Mouse (Mus musculus) cerebellum, adult 9-11 months (tissue): ENCODE measurements around the gene Ntrk1.

Experiments used
- DNase-seq: peaks from one replicate; pipeline ENCODE4 v3.0.0; 2022

Gene Ntrk1

GRCm38 (mm10) chr3:87749036-87749435 lies 45.9 kb downstream of the Ntrk1 start:
- DNase-seq = no peak

- DNase-seq = no peak
Observed at GRCm38 (mm10) chr3:87748431-87748830, 46.5 kb downstream of the Ntrk1 start, which contains the start of gene Lrrc71. Gene Lrrc71, minus strand, starts transcription at chr3:87748625.

GRCm38 (mm10) chr3:87745036-87745659 lies 49.8 kb downstream of the Ntrk1 start:
- no peak for DNase-seq

GRCm38 (mm10) chr3:87743927-87744326 lies 51.0 kb downstream of the Ntrk1 start:
- no peak for DNase-seq

GRCm38 (mm10) chr3:87742735-87743134 lies 52.2 kb downstream of the Ntrk1 start:
- no peak for DNase-seq

- DNase-seq = no peak
Observed at GRCm38 (mm10) chr3:87742013-87742412, 52.9 kb downstream of the Ntrk1 start.

- no peak for DNase-seq
Observed at GRCm38 (mm10) chr3:87738906-87739305, 56.1 kb downstream of the Ntrk1 start.

GRCm38 (mm10) chr3:87735335-87735734 lies 59.6 kb downstream of the Ntrk1 start:
- DNase-seq = no peak

GRCm38 (mm10) chr3:87733984-87734761 lies 60.8 kb downstream of the Ntrk1 start:
- no peak for DNase-seq

- DNase-seq = no peak
Observed at GRCm38 (mm10) chr3:87733098-87733497, 61.9 kb downstream of the Ntrk1 start.

GRCm38 (mm10) chr3:87728696-87729095 lies 66.3 kb downstream of the Ntrk1 start:
- DNase-seq = no peak
